Mouse (Mus musculus): ENCODE results near the gene Calhm1.
A peak's percentile ranks its signal among the peaks of the same experiment; 100 is the strongest.

Gene Calhm1

GRCm38 (mm10) chr19:47144154-47144553, at the start of gene Calhm1:
Calhm1 (minus strand) TSS chr19:47144254.
- DNase-seq (ENCODE audit: low read depth, low spot score), result no peak

- DNase-seq (ENCODE audit: low read depth, low spot score), result no peak
These were observed 48.1 kb upstream of the Calhm1 start for GRCm38 (mm10) chr19:47192158-47192557.

- DNase-seq (ENCODE audit: low read depth, low spot score), result no peak
These were observed 44.6 kb upstream of the Calhm1 start for GRCm38 (mm10) chr19:47188515-47189128.

- DNase-seq (ENCODE audit: low read depth, low spot score), result no peak
These were observed 42.6 kb upstream of the Calhm1 start for GRCm38 (mm10) chr19:47186514-47187275.

- no peak for DNase-seq (ENCODE audit: low read depth, low spot score)
These were observed 40.7 kb upstream of the Calhm1 start for GRCm38 (mm10) chr19:47184736-47185135.

- DNase-seq (ENCODE audit: low read depth, low spot score), result no peak
These were observed 40.2 kb upstream of the Calhm1 start for GRCm38 (mm10) chr19:47184221-47184620.

GRCm38 (mm10) chr19:47180011-47180410, 36.0 kb upstream of the Calhm1 start:
- no peak for DNase-seq (ENCODE audit: low read depth, low spot score)

- no peak for DNase-seq (ENCODE audit: low read depth, low spot score)
These were observed 35.3 kb upstream of the Calhm1 start for GRCm38 (mm10) chr19:47179272-47179809.

- DNase-seq (ENCODE audit: low read depth, low spot score), result peak; percentile 27
These were observed 34.6 kb upstream of the Calhm1 start, which contains the start of gene Neurl1a for GRCm38 (mm10) chr19:47178431-47179271. Neurl1a (plus strand) TSS chr19:47178820.

GRCm38 (mm10) chr19:47178001-47178400, 33.9 kb upstream of the Calhm1 start:
- no peak for DNase-seq (ENCODE audit: low read depth, low spot score)

- DNase-seq (ENCODE audit: low read depth, low spot score), result no peak
These were observed 33.0 kb upstream of the Calhm1 start for GRCm38 (mm10) chr19:47176916-47177505.

- no peak for DNase-seq (ENCODE audit: low read depth, low spot score)
These were observed 31.4 kb upstream of the Calhm1 start for GRCm38 (mm10) chr19:47175472-47175871.

- peak; percentile 27 for DNase-seq (ENCODE audit: low read depth, low spot score)
These were observed 30.5 kb upstream of the Calhm1 start for GRCm38 (mm10) chr19:47174515-47174914.

- peak; percentile 79 for DNase-seq (ENCODE audit: low read depth, low spot score)
These were observed 24.8 kb upstream of the Calhm1 start for GRCm38 (mm10) chr19:47168793-47169412.

- DNase-seq (ENCODE audit: low read depth, low spot score), result peak; percentile 60
These were observed 24.2 kb upstream of the Calhm1 start for GRCm38 (mm10) chr19:47168223-47168622.

GRCm38 (mm10) chr19:47167617-47168214, 23.7 kb upstream of the Calhm1 start:
- no peak for DNase-seq (ENCODE audit: low read depth, low spot score)

- no peak for DNase-seq (ENCODE audit: low read depth, low spot score)
These were observed 22.7 kb upstream of the Calhm1 start for GRCm38 (mm10) chr19:47166758-47167157.

GRCm38 (mm10) chr19:47163176-47163744, 19.2 kb upstream of the Calhm1 start:
- DNase-seq (ENCODE audit: low read depth, low spot score), result no peak

- DNase-seq (ENCODE audit: low read depth, low spot score), result no peak
These were observed 17.6 kb upstream of the Calhm1 start for GRCm38 (mm10) chr19:47161669-47162068.

GRCm38 (mm10) chr19:47157664-47158063, 13.6 kb upstream of the Calhm1 start, which contains the start of gene Calhm3:
Calhm3 (minus strand) TSS chr19:47157764.
- no peak for DNase-seq (ENCODE audit: low read depth, low spot score)

All from CD4-positive helper T cell, adult 2 months (primary cell).